Mouse (Mus musculus) spleen, adult 2 months (tissue): ENCODE data around the gene Sars.

Experiments used
- CTCF ChIP-seq: fragments of 200-500 bp; IDR thresholded peaks from 2 replicates; pipeline ENCODE4 v1.5.1; 2011; ENCODE audit warnings: mild to moderate bottlenecking, inconsistent platforms; ENCODE audit not compliant: insufficient read depth, insufficient read length, insufficient replicate concordance; ENCODE audit errors: extremely low read depth
- POLR2A ChIP-seq: fragments of 200-500 bp; IDR thresholded peaks from 2 replicates; pipeline ENCODE4 v1.6.1; 2011; ENCODE audit warnings: low read depth, low read length, inconsistent platforms

DNA sequence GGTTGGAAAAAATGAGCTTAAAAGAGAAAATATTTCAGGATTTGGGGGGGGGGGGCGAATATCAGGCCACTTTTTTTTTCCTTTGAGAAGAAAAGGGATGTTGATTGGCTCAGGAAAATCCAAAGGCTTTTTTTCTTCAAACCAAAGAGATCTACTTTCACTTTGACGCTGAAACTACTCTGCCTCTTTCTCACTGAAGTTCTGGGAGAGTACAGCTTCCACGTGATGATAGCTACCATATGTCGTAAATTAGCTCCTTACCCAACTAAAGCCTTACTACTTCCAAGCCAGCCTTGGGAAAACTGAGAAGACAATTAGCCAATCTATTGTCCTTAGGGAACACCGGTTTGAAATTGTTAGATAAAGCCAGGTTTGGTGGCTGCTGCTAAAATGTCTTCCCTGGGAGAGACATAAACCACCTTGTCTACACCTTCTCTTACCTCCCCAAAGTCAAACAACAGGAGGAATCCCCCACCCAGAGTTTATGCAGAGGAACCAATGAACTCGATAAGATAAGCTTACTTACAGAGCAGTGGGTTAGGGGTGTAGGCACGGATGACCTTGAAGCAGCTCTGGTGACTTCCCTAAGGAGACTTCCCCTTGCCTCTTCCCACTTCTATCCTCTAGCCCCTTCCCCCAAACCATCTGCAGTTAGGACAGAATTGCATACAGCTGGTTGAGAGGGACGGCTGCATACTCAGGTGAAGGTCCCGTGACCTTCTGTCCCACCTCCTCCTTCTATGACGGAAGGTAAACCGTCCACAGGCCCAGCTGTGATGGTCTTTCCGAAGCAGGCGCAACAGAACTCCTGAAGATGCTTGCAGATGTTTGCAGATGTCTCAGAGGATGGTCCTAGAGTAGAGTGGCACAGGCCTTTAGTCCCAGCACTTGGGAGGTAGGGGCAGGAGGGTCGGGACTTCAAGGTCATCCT lies 62.8 kb downstream of the Sars start:
- TF ChIP-seq POLR2A, result no peak
- no peak for TF ChIP-seq CTCF
